Mouse (Mus musculus): ENCODE data around the gene Myo15b. TPM values are rescaled to one million over a fixed set of nuclear protein-coding genes. Genes with fewer than 3 reads are reported as not detected.
A peak's percentile ranks its signal among the peaks of the same experiment; 100 is the strongest.
"Not testable (repeated sequence)": the region's sequence is repeated elsewhere in the genome, so short reads cannot be mapped to it uniquely, and the experiment has no call there.

Myo15b gene
- polyA plus RNA-seq, 1 experiment: 12.1 TPM

- Histone ChIP-seq H3K4me3 (ENCODE audit: control insufficient read depth, low read depth, low read length) (no peak overlapping the region), H3K36me3 (ENCODE audit: control insufficient read depth, insufficient read depth, low read length) (no peaks in the 10 kb centered on the region), H3K27ac (ENCODE audit: control insufficient read depth, insufficient read depth, low read depth, low read length) (no peak overlapping the region), H3K27me3 (ENCODE audit: control insufficient read depth, insufficient read depth, low read length) (no peaks in the 10 kb centered on the region), H3K4me1 (ENCODE audit: control insufficient read depth, insufficient read depth, low read length) (peaks cover 4% of the 10 kb centered on the region)
- TF ChIP-seq CTCF (IDR thresholded peaks at IDR 0.05; ENCODE audit: control insufficient read depth, insufficient read depth, insufficient replicate concordance, low read depth, low read length): peak; percentile 62; the same call in 1 of the 2 replicates
- no peak for TF ChIP-seq POLR2A (IDR thresholded peaks at IDR 0.05; ENCODE audit: control insufficient read depth, low read depth, low read length)
Measured at GRCm38 (mm10) chr11:115841044-115841443, 17.2 kb upstream of the Myo15b start.

GRCm38 (mm10) chr11:115841961-115842550 lies 16.1 kb upstream of the Myo15b start:
- H3K36me3 ChIP-seq (ENCODE audit: control insufficient read depth, insufficient read depth, low read length): no peaks in the 10 kb centered on the region
- no peak overlapping the region; the same call in 1 of the 2 replicates for H3K27ac ChIP-seq (ENCODE audit: control insufficient read depth, insufficient read depth, low read depth, low read length)
- TF ChIP-seq POLR2A (IDR thresholded peaks at IDR 0.05; ENCODE audit: control insufficient read depth, low read depth, low read length): no peak
- no peak for TF ChIP-seq CTCF (IDR thresholded peaks at IDR 0.05; ENCODE audit: control insufficient read depth, insufficient read depth, insufficient replicate concordance, low read depth, low read length)
- no peak overlapping the region for H3K4me3 ChIP-seq (ENCODE audit: control insufficient read depth, low read depth, low read length)
- H3K27me3 ChIP-seq (ENCODE audit: control insufficient read depth, insufficient read depth, low read length): no peaks in the 10 kb centered on the region
- peaks cover 4% of the 10 kb centered on the region for H3K4me1 ChIP-seq (ENCODE audit: control insufficient read depth, insufficient read depth, low read length)

DNA sequence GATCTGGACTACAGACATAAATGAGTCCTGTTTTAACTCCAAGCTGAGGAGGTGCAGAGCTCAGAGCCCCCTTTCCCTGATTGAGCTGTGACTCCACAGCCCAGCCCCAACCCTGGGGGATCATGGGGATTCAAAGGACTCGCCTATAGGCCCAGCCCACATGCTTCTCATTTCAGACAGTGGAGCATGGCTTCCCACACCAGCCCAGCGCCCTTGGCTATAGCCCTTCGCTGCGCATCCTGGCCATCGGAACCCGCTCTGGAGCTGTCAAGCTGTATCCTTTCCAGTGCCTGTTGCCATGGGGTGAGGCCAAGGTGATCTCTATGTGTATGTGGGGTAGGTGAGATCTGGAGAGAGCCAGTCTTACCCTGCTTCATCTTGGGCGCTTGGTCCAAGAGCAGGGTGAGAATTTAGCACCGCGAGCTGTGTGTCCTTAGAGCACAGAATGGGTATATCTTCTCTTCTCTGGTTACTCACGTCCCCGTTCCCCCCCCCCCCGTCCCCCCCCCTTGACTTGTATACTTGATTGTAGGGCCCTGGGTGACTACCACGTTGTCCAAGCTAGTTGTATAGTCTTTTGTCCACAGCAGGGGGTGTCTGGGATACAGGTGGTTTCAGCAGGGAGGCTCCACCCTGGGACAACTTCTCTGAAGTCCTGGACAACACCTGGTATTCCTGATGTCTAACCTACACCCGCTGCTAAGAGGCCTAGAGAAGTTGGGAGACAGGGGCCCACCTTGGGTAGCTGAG lies 14.9 kb upstream of the Myo15b start:
- TF ChIP-seq POLR2A (IDR thresholded peaks at IDR 0.05; ENCODE audit: control insufficient read depth, low read depth, low read length): no peak
- Histone ChIP-seq H3K27me3 (ENCODE audit: control insufficient read depth, insufficient read depth, low read length) (no peaks in the 10 kb centered on the region), H3K4me1 (ENCODE audit: control insufficient read depth, insufficient read depth, low read length) (peaks cover 4% of the 10 kb centered on the region), H3K4me3 (ENCODE audit: control insufficient read depth, low read depth, low read length) (no peak overlapping the region), H3K36me3 (ENCODE audit: control insufficient read depth, insufficient read depth, low read length) (no peaks in the 10 kb centered on the region), H3K27ac (ENCODE audit: control insufficient read depth, insufficient read depth, low read depth, low read length) (no peak overlapping the region)

- Histone ChIP-seq H3K4me1 (ENCODE audit: control insufficient read depth, insufficient read depth, low read length) (peaks cover 4% of the 10 kb centered on the region), H3K27ac (ENCODE audit: control insufficient read depth, insufficient read depth, low read depth, low read length) (no peak overlapping the region), H3K4me3 (ENCODE audit: control insufficient read depth, low read depth, low read length) (no peak overlapping the region), H3K27me3 (ENCODE audit: control insufficient read depth, insufficient read depth, low read length) (no peaks in the 10 kb centered on the region), H3K36me3 (ENCODE audit: control insufficient read depth, insufficient read depth, low read length) (no peaks in the 10 kb centered on the region)
- TF ChIP-seq POLR2A (IDR thresholded peaks at IDR 0.05; ENCODE audit: control insufficient read depth, low read depth, low read length) (no peak), CTCF (IDR thresholded peaks at IDR 0.05; ENCODE audit: control insufficient read depth, insufficient read depth, insufficient replicate concordance, low read depth, low read length) (no peak)
Measured at GRCm38 (mm10) chr11:115843891-115844239, 14.3 kb upstream of the Myo15b start.

DNA sequence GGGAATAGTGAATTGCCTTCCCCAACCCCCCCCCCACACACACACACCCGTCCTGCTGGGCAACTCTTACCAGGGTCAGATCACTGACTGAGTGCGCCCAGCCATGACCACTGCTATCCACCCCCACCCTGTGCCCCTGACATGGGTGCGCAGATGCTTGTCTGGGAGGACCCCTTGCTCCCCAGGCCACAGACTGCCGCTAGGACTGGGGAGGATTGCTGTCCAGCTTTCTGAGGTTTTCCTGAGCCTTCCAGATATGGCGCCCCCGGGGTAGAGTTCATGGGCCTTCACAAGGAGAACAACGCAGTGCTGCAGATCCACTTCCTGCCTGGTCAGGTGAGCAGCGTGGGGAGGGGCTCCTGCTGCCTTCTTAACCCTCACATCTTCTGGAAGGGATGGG lies 14.0 kb upstream of the Myo15b start:
- no peaks in the 10 kb centered on the region for H3K27me3 ChIP-seq (ENCODE audit: control insufficient read depth, insufficient read depth, low read length)
- H3K27ac ChIP-seq (ENCODE audit: control insufficient read depth, insufficient read depth, low read depth, low read length): no peak overlapping the region
- TF ChIP-seq POLR2A (IDR thresholded peaks at IDR 0.05; ENCODE audit: control insufficient read depth, low read depth, low read length) (no peak), CTCF (IDR thresholded peaks at IDR 0.05; ENCODE audit: control insufficient read depth, insufficient read depth, insufficient replicate concordance, low read depth, low read length) (no peak)
- H3K36me3 ChIP-seq (ENCODE audit: control insufficient read depth, insufficient read depth, low read length): no peaks in the 10 kb centered on the region
- H3K4me3 ChIP-seq (ENCODE audit: control insufficient read depth, low read depth, low read length): no peak overlapping the region
- H3K4me1 ChIP-seq (ENCODE audit: control insufficient read depth, insufficient read depth, low read length): peaks cover 4% of the 10 kb centered on the region

GRCm38 (mm10) chr11:115845819-115846218 lies 12.4 kb upstream of the Myo15b start:
- Histone ChIP-seq H3K4me1 (ENCODE audit: control insufficient read depth, insufficient read depth, low read length) (peaks cover 4% of the 10 kb centered on the region), H3K4me3 (ENCODE audit: control insufficient read depth, low read depth, low read length) (no peak overlapping the region), H3K27ac (ENCODE audit: control insufficient read depth, insufficient read depth, low read depth, low read length) (no peak overlapping the region), H3K27me3 (ENCODE audit: control insufficient read depth, insufficient read depth, low read length) (no peaks in the 10 kb centered on the region), H3K36me3 (ENCODE audit: control insufficient read depth, insufficient read depth, low read length) (no peaks in the 10 kb centered on the region)
- TF ChIP-seq CTCF (IDR thresholded peaks at IDR 0.05; ENCODE audit: control insufficient read depth, insufficient read depth, insufficient replicate concordance, low read depth, low read length) (no peak), POLR2A (IDR thresholded peaks at IDR 0.05; ENCODE audit: control insufficient read depth, low read depth, low read length) (no peak)

DNA sequence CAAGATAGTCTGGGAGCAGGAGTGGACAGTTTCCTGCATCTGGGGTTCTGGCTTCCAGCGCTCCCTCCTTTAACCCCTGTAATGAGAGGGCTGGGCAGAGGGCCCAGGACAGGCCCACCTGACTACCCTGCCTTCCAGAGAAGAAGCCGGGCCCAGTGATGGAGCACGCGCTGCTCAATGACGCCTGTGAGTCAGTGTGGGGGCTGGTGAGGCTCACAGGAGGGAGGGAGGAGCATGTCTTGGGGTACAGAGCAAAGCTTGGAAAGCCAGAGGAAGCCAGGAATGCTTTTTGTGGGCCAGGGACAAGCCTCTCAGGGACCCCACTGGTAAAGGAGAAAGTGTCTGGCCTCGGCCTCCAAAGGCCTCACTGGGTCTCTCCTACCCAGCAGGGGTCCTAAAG lies 3.5 kb upstream of the Myo15b start:
- H3K4me1 ChIP-seq (ENCODE audit: control insufficient read depth, insufficient read depth, low read length): peaks cover 16% of the 10 kb centered on the region
- no peaks in the 10 kb centered on the region; the same call in 1 of the 2 replicates for H3K27me3 ChIP-seq (ENCODE audit: control insufficient read depth, insufficient read depth, low read length)
- no peaks in the 10 kb centered on the region for H3K36me3 ChIP-seq (ENCODE audit: control insufficient read depth, insufficient read depth, low read length)
- no peak overlapping the region for H3K27ac ChIP-seq (ENCODE audit: control insufficient read depth, insufficient read depth, low read depth, low read length)
- H3K4me3 ChIP-seq (ENCODE audit: control insufficient read depth, low read depth, low read length): no peak overlapping the region
- TF ChIP-seq CTCF (IDR thresholded peaks at IDR 0.05; ENCODE audit: control insufficient read depth, insufficient read depth, insufficient replicate concordance, low read depth, low read length): no peak
- TF ChIP-seq POLR2A (IDR thresholded peaks at IDR 0.05; ENCODE audit: control insufficient read depth, low read depth, low read length): no peak

DNA sequence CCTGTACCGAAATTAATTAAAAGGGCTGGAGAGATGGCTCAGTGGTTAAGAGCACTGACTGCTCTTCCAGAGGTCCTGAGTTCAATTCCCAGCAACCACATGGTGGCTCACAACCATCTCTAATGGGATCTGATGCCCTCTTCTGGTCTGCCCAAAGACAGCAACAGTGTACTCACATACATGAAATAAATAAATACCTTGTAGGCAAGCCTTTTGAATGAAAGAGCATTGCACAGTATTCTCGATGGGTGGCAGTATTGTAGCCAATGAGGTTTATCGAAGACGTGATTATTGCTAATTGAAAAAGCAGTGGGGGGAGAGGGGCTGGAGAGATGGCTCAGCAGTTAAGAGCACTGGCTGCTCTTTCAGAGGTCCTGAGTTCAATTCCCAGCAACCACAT lies 1.1 kb upstream of the Myo15b start:
- H3K4me3 ChIP-seq (ENCODE audit: control insufficient read depth, low read depth, low read length); H3K27ac ChIP-seq (ENCODE audit: control insufficient read depth, insufficient read depth, low read depth, low read length); H3K36me3 ChIP-seq (ENCODE audit: control insufficient read depth, insufficient read depth, low read length); H3K27me3 ChIP-seq (ENCODE audit: control insufficient read depth, insufficient read depth, low read length): not testable (repeated sequence)
- H3K4me1 ChIP-seq (ENCODE audit: control insufficient read depth, insufficient read depth, low read length): peaks cover 23% of the 10 kb centered on the region
